Mouse (Mus musculus) neural tube, embryonic 13.5 days (tissue): Measurements from ENCODE around the gene Fads3. TPM values are rescaled to one million over a fixed set of nuclear protein-coding genes. Genes with fewer than 3 reads are reported as not detected.

Experiments
- ATAC-seq: fragments of 200-750 bp; cut with Nextera tagmentation; 2 replicates; pipeline ENCODE4 v1.8.0; 2017; ENCODE audit warnings: low read depth, mild to moderate bottlenecking, moderate TSS enrichment, moderate library complexity
- H3K27ac ChIP-seq: fragments of 300-500 bp; sonication (generic); replicated peaks from 2 replicates; pipeline ENCODE4 v1.5.1; 2015; ENCODE audit warnings: moderate library complexity, mild to moderate bottlenecking, inconsistent platforms
- H3K27me3 ChIP-seq: fragments of 300-500 bp; sonication (generic); 2 replicates; pipeline ENCODE4 v1.6.1; 2015; ENCODE audit warnings: mild to moderate bottlenecking, inconsistent platforms
- H3K36me3 ChIP-seq: fragments of 300-500 bp; sonication (generic); 2 replicates; pipeline ENCODE4 v1.6.1; 2015; ENCODE audit warnings: mild to moderate bottlenecking, inconsistent platforms
- H3K4me1 ChIP-seq: fragments of 300-500 bp; sonication (generic); replicated peaks from 2 replicates; pipeline ENCODE4 v1.6.1; 2015; ENCODE audit warnings: inconsistent platforms
- H3K4me2 ChIP-seq: fragments of 300-500 bp; sonication (generic); 2 replicates; pipeline ENCODE4 v1.6.1; 2015; ENCODE audit warnings: inconsistent platforms, mild to moderate bottlenecking, moderate library complexity
- H3K4me3 ChIP-seq: fragments of 300-500 bp; sonication (generic); 2 replicates; pipeline ENCODE4 v1.5.1; 2015; ENCODE audit warnings: mild to moderate bottlenecking, inconsistent platforms
- H3K9ac ChIP-seq: fragments of 300-500 bp; sonication (generic); 2 replicates; pipeline ENCODE4 v1.6.1; 2015; ENCODE audit warnings: moderate library complexity, mild to moderate bottlenecking, inconsistent platforms
- H3K9me3 ChIP-seq: fragments of 300-500 bp; sonication (generic); 2 replicates; pipeline ENCODE4 v1.6.1; 2016; ENCODE audit warnings: inconsistent platforms
- WGBS: fragments of 180-500 bp; shearing (Covaris S2); methylation state at CpG from one replicate; pipeline ENCODE4 v1.1.7; 2015; 5-methylcytosine and 5-hydroxymethylcytosine counted together
- polyA plus RNA-seq: library from polyadenylated mRNA; unstranded; fragments of >200 nt; fragmentation: Nextera tagmentation; extraction: Ambion mirVana; gene quantifications from 2 replicates; pipeline ENCODE4 v1.2.1, GENCODE M21; 2015

The Fads3 gene
- 18.8 and 19.1 TPM in 2 replicates for polyA plus RNA-seq

DNA sequence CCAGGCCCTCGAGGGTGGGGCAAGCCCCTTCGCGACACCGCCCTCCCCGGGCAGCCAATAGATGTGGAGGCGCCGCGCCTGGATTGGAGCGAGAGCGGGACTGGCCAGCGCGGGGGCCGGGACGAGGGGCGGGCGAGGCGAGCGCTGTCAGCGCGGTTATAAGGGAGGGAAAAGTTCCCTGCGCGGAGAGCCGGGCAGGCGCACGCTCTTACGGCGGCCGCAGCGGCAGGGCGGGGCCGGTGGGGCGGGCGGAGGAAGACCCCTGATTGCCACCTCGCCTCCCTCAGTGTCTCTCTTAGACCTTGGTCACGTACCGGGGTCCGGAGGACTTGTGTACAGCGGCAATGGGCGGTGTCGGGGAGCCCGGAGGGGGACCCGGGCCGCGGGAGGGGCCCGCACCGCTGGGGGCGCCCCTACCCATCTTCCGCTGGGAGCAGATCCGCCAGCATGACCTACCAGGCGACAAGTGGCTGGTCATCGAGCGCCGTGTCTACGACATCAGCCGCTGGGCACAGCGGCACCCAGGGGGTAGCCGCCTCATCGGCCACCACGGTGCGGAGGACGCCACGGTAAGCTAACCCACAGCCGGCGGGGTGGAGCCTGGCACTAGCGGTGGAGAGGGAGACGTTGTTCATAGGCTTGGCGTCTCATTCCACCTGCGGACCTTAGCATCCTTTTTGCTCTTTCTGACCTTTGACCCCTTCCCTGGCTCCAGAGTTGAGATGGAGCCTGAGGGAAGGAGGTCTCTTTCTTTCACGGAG lies at the start of gene Fads3:
Gene Fads3, plus strand, starts transcription at position 182 of the 761 bp plus-strand sequence.
- Histone ChIP-seq H3K36me3 (no peaks in the 10 kb centered on the region), H3K4me1 (peaks cover 30% of the 10 kb centered on the region), H3K9me3 (no peaks in the 10 kb centered on the region), H3K27ac (peak within 1 kb of the TSS; percentile 42; the same call in 1 of the 2 replicates), H3K4me2 (peak within 1 kb of the TSS; percentile 97), H3K9ac (peak within 1 kb of the TSS; percentile 80), H3K4me3 (peak within 1 kb of the TSS; percentile 59), H3K27me3 (no peaks in the 10 kb centered on the region; the same call in 1 of the 2 replicates)
- under 1% methylated on average over 67 of the region's 69 CpGs for WGBS
- ATAC-seq, result peak; percentile 91

DNA sequence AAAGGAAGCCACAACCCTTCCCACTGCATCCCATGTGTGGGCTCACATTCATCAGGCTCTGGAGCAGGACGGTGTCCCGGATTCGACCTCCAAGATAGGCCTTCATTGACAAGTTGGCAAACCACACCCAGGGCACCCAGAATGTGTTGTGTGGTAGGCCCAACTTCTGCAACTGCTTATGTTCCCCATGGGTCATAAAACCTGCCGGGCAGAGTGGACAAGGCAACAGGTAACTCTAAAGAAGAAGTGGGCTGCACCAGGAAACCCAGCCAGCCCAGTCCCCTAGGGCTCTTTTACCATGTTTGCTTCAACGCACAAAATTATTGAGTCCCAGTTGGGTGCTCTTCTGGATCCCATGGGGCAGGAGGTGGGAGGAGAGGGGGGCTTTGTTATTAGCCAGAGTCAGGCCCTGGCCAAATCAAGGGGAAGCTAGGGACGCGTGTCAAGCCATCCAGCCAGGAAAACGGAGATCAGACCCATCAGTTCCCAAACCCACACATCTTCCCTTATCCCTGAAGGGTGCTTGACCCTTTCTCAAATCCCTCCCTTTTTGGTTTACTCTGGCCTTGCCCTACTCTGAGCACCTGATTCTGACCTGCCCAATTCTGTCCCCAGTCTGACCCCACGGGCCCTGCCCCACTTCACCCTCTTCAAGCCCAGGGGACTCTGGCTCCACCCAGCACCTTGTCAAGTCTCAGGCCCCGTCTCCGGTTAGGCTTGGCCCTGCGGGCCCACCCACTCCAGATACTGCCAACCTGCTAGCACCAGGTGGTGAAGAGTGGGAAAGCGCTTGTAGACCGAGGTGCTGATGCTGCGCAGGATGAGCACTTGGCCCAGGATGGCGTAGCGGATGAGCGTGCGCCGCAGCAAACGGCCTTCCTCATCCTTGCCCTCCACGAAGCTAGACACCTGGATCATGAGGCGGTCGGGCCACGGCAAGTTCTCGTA lies 49.1 kb upstream of the Fads3 start:
- H3K27ac ChIP-seq, result 0 out of 2 replicates have a peak overlapping the region, but pooled peaks have one; percentile 23

DNA sequence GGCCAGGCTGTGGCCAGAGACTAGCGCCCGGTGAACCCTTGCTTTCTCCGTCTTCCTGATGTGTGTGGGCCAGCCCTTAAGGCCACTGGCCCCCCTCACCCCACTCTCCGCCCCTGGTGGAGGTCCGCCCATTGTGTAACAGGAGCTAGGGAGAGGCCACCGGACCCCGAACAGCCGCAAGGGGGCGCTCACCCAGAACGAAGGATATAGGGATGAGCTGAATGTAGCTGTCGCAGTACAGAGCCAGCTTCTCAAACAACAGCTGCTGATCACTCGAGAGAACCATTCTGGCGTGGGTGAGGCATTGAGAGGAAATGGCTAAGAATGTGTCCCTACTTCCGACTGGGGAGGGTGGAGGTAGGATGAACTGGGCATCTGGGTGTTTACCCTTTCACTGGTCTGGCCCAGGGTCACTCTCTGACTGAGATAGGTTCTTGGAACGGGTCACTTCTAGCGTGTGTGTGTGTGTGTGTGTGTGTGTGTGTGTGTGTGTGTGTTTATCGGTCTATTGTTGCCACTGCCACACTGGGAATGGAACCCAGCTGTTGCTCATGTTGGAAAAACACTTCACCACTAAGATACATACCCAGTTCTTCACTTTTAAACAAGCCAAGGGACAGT lies 48.2 kb upstream of the Fads3 start:
- Histone ChIP-seq H3K4me1 (peaks cover 8% of the 10 kb centered on the region), H3K27me3 (no peaks in the 10 kb centered on the region), H3K27ac (no peak overlapping the region), H3K4me2 (peak overlapping the region; percentile 49), H3K4me3 (peak overlapping the region; percentile 26), H3K36me3 (no peaks in the 10 kb centered on the region), H3K9me3 (no peaks in the 10 kb centered on the region), H3K9ac (peak overlapping the region; percentile 52)
- peak; percentile 89 for ATAC-seq
- 7% methylated on average over 17 of the region's 17 CpGs for WGBS

More for the DNA sequence above, 49.1 kb upstream of the Fads3 start:
- ATAC-seq, result peak; percentile 55
- Histone ChIP-seq H3K27me3 (no peaks in the 10 kb centered on the region), H3K4me2 (peak overlapping the region; percentile 49), H3K4me1 (peaks cover 8% of the 10 kb centered on the region), H3K9ac (peak overlapping the region; percentile 52), H3K9me3 (no peaks in the 10 kb centered on the region), H3K4me3 (peak overlapping the region; percentile 26), H3K36me3 (no peaks in the 10 kb centered on the region)
- 53% methylated on average over 26 of the region's 26 CpGs for WGBS

DNA sequence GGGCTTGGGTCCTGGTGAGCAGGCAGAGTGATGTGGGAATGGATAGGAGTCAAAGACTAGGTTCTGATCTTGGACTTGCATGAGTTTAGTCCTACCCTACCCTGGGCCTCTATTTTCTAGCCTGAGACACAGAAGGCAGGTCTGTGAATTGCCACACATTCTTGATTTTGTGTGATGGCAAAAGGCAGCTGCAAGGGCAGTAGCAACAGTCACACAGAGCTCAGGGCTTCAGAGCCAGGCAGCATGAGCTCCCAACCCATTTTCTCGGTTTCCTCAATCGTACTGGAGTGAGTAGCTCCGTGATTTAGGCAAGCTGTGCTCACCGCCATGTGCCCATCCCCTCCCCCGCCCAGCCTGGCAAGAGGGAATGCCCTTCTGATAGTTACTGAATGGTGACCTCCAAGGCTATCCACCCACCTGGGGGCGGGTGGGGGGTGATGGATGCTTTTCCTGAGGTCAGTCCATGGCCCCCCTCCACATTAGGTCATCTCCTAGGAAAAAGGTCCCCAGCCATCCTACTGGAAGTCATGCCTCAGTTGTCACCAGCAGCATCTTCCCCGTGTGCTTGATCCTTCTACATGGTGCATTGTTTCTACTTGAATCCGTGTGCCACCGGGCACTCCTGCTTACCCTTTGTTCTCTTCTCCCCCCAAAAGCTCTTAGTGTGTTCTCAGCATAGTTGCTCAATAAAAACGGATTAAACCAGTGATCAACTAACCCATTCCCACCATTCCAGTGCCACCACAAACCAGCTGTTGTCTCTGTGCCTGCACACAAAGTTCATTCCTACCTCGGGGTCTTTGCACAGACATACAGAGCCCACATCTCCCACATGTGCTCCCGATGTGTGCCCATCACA lies 43.9 kb upstream of the Fads3 start:
- no peak overlapping the region for H3K4me3 ChIP-seq
- 79% methylated on average over 12 of the region's 12 CpGs for WGBS
- ATAC-seq, result no peak
- H3K9me3 ChIP-seq, result no peaks in the 10 kb centered on the region
- no peak overlapping the region for H3K27ac ChIP-seq
- H3K4me2 ChIP-seq, result no peak overlapping the region
- H3K27me3 ChIP-seq, result no peaks in the 10 kb centered on the region
- no peak overlapping the region for H3K9ac ChIP-seq
- H3K36me3 ChIP-seq, result no peaks in the 10 kb centered on the region
- H3K4me1 ChIP-seq, result peaks cover 8% of the 10 kb centered on the region

DNA sequence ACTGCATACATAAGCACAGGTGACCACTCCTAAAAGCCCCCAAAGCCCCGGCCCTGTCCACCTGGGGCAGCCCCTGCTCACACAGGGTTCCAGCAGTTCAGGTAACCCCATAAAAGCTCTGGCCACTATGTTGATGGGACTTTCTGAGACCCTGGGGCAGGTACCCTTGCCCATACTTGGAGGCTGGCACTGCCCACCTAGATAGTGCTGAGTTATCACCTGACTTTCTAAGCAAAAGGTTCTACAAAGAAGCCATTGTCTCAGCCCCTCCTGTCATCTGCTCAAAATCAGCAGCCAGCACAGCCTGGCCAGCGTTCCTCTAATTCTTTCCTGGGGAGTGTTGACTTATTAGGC lies 43.3 kb upstream of the Fads3 start:
- Histone ChIP-seq H3K4me2 (no peak overlapping the region), H3K36me3 (no peaks in the 10 kb centered on the region), H3K9ac (no peak overlapping the region), H3K27ac (no peak overlapping the region), H3K4me1 (peaks cover 5% of the 10 kb centered on the region), H3K4me3 (no peak overlapping the region), H3K27me3 (no peaks in the 10 kb centered on the region), H3K9me3 (no peaks in the 10 kb centered on the region)
- WGBS, result 77% methylated on average over 2 of the region's 2 CpGs
- no peak for ATAC-seq

DNA sequence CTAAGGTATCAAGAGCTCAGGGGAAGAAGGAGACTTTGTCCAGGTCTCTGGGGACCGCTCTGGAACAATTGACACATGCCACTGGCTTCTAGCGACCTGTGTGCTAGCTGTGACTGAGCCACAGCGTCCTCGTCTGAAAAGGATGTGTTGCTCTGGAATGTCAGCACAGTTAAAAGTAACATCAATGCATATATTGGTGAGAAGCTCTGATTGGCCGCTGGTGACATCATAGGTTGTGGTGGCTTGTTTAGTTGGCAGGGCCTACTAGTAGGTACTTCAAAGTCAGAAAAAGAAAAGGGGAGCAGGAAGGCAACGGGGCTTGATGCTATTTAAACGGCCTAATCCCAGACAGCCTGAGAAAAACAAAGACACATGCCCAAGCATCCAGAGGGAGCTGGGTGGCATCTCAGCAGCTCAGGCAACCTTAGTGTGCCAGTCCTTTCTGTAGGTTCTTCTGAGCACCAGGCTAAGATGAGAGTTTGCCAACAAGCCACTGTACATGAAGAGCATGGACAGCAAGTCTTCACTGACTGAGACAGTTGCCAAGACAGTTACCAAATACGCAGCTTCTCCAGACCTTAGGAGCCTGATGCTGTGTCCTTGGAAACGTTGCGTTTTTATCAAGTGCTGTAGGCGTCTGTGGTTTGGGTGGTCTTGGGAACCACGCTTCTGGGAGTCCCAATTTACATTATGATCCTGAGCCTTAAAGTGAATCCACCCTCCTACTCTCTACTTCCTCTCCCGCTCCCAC lies 42.5 kb upstream of the Fads3 start:
- no peak for ATAC-seq
- Histone ChIP-seq H3K9me3 (no peaks in the 10 kb centered on the region), H3K4me3 (no peak overlapping the region), H3K27ac (no peak overlapping the region), H3K36me3 (no peaks in the 10 kb centered on the region), H3K27me3 (no peaks in the 10 kb centered on the region), H3K9ac (no peak overlapping the region), H3K4me2 (no peak overlapping the region), H3K4me1 (no peaks in the 10 kb centered on the region)
- 71% methylated on average over 13 of the region's 13 CpGs for WGBS

DNA sequence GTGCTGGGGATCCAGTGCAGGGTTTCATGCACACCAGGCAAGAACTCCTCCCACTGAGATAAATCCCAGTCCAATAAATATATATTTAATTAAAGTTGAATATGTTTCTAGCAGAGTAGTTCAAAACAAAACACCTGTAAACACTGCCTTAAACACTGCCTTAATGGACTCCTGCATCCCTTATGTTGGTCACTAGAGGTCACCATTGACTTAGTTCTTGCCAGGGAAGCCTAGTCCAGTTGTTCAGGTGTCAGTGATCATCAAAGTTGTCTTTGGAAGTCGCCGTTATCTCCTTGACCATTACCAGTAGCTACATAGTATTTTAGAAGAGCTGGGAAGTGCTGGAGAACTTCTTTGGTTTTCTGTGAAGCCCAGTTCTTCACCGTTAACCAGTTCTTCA lies 41.0 kb upstream of the Fads3 start:
- no peak overlapping the region for H3K4me2 ChIP-seq
- 0 out of 2 replicates have a peak, but pooled peaks have one; percentile 47 for ATAC-seq
- WGBS, result 25% methylated on average over 3 of the region's 3 CpGs

DNA sequence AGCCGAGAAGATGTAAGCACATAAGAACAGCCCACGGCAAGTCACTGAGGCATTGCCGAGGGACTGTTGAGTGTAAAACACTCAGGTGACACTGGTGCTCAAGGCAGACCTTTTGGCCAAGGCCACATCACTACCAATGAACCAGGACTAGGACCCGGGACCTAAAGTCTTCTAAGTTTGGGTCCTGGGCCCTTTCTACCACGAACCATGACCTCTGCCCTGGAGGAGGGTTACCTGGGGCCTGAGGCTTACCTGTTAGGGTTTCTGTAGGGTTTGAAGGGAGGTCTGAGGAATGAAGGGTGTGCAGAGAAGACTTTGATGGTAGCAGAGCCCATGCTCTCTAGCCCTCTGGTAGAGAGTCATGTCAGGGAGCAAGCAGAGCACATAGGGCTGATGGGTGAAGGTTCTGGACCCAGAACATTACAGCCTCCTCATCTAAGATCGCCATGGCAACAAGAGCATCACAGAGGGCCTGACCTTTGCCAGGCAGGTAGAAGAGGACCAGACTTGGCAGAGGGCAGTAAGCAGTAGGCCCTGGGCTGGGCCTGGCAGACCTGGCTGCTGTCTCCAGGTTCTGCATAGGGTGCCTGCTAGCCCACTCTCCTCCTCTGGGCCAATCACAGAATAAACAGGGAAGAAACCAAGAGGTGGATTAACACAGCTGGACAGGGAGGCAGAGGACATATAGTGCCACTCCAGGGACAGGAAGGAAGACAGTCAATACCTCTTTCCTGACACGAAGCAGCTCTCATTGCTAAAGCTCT lies 40.0 kb upstream of the Fads3 start, which contains the start of the genes Best1 and Rab3il1:
Gene Best1, minus strand, starts transcription at position 428 of the 764 bp plus-strand sequence.
Gene Rab3il1, plus strand, starts transcription at position 464 of the 764 bp plus-strand sequence.
- H3K4me2 ChIP-seq, result no peak within 1 kb of the TSS
- H3K4me1 ChIP-seq, result no peaks in the 10 kb centered on the region
- H3K9ac ChIP-seq, result no peak within 1 kb of the TSS
- 83% methylated on average over 7 of the region's 7 CpGs for WGBS
- no peaks in the 10 kb centered on the region for H3K27me3 ChIP-seq
- H3K36me3 ChIP-seq, result no peaks in the 10 kb centered on the region
- no peaks in the 10 kb centered on the region for H3K9me3 ChIP-seq
- ATAC-seq, result no peak
- no peak within 1 kb of the TSS for H3K4me3 ChIP-seq
- H3K27ac ChIP-seq, result no peak within 1 kb of the TSS

More for the DNA sequence above, 41.0 kb upstream of the Fads3 start:
- Histone ChIP-seq H3K27me3 (no peaks in the 10 kb centered on the region), H3K9ac (no peak overlapping the region), H3K4me3 (no peak overlapping the region), H3K9me3 (no peaks in the 10 kb centered on the region), H3K4me1 (no peaks in the 10 kb centered on the region), H3K36me3 (no peaks in the 10 kb centered on the region), H3K27ac (no peak overlapping the region)

DNA sequence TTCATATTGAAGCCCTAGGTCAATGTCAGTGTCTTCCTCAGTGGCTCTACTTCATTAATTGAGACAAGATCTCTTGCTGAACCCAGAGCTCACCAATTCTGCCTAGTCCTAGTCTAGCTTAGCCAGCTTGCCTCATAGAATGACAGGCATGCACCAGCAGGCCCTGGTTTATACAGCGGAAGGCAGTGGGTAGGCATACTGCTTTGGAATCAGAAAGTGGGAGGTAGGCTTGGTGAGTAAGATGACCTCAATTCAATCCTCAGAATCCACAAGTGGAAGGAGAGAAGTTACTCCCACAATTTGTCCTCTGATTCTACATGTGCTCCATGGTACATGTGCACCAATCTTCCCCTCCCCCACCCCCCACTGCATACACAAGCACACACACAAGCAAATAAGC lies 37.7 kb upstream of the Fads3 start:
- H3K9me3 ChIP-seq, result no peaks in the 10 kb centered on the region
- no peak for ATAC-seq
- H3K4me3 ChIP-seq, result no peak overlapping the region
- no peaks in the 10 kb centered on the region for H3K4me1 ChIP-seq
- H3K9ac ChIP-seq, result no peak overlapping the region
- no peak overlapping the region for H3K4me2 ChIP-seq
- no peak overlapping the region for H3K27ac ChIP-seq
- H3K36me3 ChIP-seq, result no peaks in the 10 kb centered on the region
- WGBS, result 100% methylated on average over 1 of the region's 1 CpGs
- H3K27me3 ChIP-seq, result no peaks in the 10 kb centered on the region

DNA sequence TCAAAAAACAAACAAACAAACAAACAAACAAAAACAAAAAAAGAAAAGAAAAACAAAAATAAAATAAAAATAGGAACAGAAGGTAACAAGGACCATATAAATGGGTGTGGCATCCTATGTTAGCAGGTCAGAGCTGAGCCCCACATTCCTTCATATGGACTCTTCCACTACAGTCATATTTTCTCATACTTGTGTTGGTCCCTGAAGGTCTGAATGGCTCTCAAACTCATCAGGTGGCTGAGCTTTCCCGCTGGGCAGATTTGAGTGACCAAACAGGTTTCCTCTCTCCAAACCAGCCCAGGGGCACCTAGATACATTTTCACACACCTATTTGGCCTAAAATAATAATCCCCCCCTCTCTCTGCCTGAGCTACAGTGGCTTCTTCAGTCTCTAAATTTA lies 30.0 kb upstream of the Fads3 start:
- Histone ChIP-seq H3K27ac (no peak overlapping the region), H3K9me3 (no peaks in the 10 kb centered on the region), H3K36me3 (no peaks in the 10 kb centered on the region), H3K4me3 (no peak overlapping the region), H3K9ac (no peak overlapping the region), H3K4me1 (no peaks in the 10 kb centered on the region), H3K27me3 (no peaks in the 10 kb centered on the region), H3K4me2 (no peak overlapping the region)
- WGBS, result 81% methylated on average over 1 of the region's 1 CpGs
- ATAC-seq, result no peak
